Mouse (Mus musculus): ENCODE measurements at regions not wholly inside any gene's neighbourhood (a gene's known extent, or its start where the extent isn't known, plus 50 kb on each side); places are given as distances from the start of the nearest gene placed in this dataset.

DNA sequence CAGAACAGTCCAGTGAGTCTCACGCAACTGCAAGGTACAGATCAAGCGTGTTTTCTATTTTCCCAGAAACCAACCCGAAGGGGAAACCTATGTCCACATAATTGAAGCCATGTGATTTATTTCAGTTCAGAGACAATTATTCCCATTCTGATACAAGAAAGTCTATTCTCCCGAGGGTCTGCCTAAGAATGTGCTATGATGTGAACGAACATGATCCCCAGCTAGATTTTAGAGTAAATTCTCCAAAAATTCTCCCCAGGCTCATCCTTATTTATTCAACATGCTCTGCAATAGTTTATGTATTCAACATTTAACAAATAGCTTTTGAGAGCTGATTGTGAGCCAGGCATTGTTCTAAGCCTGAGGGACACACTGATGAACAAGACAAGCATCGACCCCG, 277.9 kb upstream of the Cdh5 start:
- DNase-seq, result no peak

DNA sequence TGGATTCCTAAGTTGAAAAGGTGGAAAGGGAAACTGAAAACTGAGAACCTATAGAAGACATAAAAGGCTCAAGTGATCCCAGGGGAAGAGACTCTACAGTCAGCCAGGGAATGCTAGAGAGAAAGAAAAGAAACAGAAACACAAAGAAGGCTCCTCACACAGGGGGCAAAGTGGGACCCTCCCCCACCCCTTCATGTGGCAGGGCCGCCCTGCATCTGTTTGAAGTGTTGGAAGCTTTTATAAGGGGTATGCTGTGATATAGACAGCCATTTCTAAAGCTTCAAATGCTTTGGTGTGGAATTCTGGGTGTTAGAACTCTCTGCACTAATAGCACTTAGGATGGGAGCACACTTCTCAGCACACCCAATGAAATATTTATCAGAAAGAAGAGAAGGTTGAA, 276.7 kb upstream of the Cdh5 start:
- DNase-seq, result no peak

DNA sequence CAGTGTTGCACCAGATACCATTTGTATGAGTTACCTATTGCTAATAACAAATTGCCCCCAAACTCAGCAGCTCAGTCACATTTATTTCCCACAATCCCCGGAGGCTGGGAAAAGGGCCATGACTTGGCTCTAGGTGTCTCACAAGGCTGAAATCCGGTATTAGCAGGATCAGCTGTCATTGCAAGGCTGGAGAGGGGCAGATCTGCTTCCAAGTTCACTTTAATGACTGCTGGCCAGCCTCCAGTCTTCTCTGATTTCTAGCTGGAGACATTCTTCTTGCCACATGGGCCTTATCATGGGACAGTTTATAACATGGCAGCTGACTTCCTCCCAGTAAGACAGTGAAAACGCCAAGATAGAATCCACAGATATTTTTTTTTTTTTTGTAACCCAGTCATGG, 276.1 kb upstream of the Cdh5 start:
- DNase-seq, result peak; percentile 91

DNA sequence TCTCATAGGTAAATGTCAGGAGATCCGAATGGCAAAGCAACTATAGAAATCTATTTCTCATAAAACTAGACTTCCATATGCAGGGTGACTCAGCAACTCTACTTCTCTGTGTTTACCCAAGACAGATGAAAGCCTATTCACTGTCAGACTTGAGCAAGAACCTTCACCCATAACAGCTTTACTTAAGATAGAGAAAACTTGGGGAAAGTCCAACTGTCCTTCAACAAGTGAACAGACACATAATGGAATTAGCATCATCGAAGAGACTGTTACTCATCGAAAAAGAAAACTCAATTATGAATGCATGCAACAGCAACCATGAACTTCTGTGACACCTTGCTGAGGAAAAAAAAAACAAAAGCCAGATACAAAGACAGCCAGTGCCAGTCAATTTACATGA, 271.0 kb upstream of the Cdh5 start:
- DNase-seq, result no peak

DNA sequence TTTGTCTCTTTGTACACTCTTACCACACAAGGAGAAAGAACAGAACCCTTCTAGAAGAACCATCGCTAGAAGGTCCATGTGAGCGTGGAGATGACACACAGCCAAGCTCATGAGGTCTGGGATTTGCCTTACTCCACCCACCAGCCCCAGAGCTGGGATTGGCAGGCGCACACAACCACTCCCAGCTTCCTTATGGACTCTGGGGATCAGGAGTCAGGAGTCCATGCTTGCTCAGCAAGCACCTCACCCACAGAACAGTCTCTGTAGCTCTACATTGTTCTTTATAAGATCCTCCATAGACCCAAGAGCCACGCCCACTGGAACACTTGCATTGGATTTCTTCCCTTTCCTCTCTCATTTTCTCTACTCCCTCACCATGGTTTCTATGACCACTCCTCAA, 261.4 kb upstream of the Cdh5 start:
- DNase-seq, result no peak

DNA sequence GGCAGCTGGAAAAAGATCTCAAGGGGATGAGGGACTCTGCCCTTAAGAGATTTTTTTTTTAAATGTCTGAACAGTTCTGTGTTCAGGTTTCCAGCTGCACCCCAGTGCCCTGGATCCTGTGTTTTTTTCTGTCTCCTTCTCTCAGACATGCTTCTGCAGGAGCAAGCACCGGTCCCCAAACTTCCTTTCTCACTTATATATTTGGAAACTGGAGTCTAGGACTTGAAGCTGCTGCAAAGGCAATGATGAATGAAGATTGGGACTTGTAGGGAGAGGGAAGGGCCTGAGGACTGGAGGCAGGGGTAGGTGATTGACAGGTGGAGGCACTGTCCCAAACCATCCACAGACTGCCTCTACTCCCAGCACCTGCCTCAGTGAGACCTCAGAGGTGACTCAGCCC, 255.5 kb upstream of the Cdh5 start:
- DNase-seq, result no peak

DNA sequence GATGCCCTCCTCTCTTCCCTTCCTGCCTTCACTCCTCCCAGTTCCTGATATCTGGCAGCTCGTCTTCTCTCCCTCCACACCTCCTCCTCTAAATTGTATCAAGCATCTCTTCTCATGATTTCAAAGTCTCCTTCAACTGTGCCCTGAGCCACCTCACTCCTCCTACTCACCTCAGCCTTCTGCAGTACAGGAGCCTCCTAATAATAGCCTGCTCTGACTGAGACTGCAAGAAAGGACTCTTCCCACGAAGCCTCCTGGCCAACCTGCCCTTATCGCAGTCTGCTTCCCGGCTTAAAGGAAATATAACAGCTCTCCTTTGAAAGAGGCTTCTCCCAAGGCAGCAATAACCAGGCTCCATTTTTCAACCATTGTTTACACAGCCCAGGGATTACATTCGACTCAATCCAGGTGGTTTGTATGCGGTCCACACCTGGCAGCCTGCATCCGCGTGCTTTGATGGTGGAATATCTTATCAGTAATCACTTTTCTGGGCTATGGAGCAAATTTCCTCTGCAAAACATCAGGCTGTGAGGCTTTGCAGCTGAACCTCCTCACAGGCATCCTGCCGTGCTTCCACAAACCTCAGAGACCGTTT, 254.9 kb upstream of the Cdh5 start:
- DNase-seq, result no peak

DNA sequence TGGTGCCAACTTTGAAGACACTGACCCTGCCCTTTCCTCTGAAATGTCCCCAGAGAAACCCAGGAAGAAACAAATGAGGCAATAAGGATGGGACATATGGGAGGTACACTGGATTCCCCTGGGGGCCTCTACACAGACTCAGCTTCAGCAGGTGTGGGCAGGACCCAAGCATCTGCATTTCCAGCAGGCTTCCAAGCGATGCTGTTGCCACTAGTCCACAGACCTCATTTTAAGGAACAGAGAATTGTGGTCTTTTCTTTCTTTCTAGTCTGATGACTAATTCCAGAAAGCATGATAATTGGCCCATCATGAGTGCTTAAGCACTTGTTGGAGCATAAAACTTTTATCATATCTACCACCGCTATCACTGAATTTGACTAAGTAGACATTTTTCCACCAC, 251.6 kb upstream of the Cdh5 start:
- DNase-seq, result no peak

DNA sequence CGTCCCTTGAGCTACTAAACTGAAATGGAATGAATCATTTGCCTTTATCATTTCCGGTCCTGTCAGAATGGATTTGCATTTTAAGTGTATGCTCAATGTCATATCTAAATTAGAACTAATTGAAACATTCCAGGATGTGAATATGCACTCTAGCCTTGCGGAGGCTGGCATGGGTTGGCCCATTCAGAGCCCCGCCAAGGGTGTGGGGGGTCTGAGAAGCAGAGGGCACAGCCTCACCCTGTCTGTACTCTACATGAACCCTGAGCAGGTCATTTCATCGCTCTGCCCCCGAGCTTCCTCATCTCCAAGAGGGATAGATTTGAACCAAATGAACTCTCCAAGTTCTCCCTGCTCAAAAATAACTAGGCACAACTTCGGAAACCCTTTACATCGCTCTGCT, 250.1 kb upstream of the Cdh5 start:
- no peak for DNase-seq

DNA sequence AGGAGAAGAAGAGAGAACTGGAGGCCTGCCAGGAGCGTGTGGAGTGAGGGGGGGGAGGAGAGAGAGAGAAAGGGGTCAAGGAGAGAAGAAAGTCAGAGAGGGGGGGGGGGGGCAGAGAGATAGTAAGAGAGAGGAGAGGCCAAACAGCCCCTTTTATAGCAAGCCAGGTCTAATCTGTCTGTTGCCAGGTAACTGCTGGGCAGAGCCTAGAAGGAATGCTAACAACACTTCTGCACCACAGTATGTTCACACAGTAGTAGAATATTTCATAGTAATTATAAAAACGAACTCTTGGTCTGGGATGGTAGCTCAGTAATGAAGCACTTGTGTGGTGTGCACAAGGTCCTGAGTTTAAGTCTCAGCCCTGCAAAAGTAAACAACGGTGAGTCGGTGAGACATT, 248.4 kb upstream of the Cdh5 start:
- DNase-seq, result no peak

DNA sequence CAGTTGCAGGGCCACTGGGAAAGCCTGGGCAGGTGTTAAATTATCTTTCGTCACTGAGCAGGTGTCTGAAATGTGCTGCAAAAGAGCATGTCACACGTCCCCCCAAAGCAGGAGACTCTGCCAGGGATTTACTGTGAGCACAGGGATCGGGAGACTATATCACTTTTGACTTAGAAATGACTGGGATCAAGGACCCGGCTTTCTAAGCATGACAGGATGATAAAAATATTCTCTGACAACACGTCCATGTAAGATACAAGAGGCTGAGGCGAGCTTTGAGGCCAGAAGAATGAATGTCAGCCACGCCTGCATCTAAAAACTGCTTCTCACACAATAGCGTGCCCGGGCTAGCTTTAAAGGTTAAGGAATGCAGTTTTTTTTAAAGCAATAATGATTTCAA, 246.1 kb upstream of the Cdh5 start:
- DNase-seq, result no peak

DNA sequence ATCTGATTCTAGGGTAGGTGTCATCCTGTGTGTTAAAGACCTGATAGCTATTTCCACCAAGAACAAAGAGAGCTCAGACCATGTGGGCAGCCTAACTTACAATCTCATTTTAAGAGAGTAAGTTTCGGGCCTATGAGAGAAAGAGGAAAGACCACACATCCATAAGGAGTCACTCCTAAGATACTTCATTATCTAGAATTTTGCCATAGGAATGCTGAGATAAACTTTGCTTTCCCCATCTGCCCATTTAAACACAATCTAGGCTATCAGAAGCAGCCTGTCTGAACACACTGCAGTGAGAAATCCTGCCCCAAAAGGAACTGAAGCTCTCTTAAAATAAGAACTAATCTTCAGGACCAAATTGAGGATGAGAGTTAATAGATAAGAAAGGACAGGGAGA, 242.3 kb upstream of the Cdh5 start:
- DNase-seq, result no peak

DNA sequence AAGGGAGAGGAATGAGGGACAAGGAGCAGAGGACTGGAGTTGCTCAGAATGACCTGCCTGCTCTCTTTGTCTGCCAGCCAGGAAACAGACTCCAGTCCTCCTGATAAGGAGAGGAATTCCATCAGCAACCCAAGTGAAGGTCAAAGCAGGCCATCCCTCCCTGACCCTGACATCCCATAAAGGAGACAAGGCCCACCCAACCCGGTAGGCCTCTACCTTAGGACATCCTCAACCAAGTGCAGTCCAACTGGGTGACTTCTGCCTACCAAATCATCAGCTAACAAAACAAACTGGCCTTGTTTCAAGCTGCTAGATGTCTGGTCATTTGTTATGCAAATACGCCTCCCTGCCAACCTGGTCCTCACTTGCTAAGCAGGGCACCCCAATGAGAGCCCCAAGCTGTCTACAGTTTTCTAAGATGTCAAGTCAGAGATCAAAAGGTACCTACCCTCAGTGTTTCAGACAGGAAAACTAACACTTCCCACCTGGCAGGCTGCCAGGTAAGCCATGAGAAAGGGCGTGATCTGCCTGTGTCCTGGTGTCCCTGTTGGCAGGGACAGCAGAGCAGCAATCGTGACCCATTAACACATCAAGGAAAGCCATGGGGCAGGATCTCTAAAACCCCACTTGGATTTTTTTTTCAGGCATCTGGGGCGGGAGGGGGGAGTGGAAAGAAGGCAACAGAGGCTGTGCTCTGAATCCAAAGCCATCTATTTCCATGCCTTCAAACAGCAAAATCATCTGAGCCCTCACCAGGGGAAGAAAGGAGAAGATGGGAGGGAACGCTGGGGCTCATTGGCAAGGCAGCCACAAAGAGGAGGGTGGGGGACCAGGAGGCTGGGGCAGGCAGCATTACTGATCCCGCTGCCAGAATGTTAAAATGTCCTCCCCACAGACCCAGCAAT, 227.6 kb upstream of the Cdh5 start:
- peak; percentile 70 for DNase-seq

DNA sequence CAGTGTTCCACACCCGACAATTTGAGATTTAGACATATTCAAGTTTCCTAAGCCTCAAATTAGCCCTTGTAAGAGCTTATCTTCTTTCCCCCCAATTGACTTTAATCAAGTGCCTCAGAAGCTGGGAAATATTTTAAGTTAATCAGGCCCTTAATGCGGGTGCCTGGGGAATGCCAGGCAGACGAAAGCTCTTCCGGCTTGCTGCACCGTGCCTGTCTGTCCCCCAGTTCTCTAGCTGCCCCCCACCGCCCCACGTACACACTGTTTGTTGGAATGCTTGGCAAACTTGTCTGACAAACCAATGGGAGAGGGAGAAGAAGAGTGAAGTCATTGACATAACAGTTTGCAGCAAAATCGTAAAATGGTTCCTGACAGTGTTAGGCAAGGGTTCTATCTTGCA, 226.9 kb upstream of the Cdh5 start:
- DNase-seq, result no peak

DNA sequence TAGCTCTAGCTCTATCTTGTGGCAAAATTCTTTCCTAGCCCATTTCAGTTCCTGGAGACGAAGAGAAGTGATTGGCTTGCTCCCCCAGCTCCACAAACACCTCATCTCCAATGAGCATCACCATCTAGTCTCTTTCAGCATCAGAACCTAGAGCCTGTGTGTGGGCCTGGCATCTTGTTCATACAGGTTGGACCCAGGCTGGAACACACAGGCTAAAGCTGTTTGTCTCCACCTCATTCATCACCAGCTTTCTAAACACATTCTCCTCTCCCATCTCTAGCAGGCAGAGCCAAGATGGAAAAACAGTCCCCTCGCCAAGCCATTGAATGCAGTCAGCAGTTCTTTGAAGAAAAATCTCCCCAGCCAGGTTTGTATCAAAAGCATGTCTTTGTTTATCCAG, 221.9 kb upstream of the Cdh5 start:
- no peak for DNase-seq

DNA sequence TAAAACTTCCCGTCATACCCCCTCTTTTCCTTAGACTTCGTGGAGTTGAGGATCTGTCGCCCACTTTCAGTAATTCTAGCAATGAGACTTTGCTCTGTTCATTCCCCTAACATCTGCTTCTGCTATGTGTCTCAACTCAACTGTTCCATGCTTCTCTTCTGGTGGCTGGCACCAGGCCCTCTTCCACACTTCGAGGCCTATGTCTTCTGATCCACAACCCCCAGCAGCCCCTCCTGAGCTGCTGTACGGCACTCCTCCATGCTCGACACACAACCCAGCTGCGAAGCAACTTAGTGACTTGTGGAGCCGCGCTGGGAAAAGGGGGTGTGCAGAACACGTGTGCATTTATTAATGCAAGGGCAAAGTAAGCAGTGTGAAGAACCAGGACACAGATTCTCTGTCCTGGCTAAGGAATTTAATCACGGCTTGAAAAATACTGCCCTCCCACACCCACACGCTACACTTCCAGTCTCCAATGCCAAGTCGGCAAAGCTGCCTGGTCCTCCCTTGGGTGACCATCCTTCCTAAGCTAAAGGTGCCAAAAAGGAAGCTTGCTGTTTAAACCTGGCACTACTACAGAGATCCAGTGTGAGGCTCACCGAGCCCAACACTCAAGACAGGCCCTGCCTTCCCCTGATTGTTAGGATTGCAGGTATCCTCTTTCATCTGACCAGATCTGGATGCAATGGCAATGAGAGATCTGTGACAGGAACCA, 220.8 kb upstream of the Cdh5 start:
- DNase-seq, result peak; percentile 14

DNA sequence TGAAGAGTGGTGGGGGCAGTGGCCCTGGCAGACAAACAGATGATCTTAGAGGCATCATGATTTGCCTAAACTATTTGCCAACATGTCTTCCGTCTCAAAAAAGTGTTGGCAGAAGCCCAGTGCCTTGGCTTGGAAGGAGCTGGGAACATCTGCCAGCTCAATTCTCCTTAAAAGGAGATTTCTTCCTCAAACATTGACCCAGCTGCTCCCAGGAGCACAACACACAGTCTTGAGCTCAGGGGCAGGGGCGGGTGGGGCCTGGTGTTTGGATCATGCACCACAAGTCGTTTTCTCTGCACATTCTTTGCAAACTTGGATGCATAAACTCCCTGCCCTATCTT, 220.3 kb upstream of the Cdh5 start:
- DNase-seq, result peak; percentile 21

DNA sequence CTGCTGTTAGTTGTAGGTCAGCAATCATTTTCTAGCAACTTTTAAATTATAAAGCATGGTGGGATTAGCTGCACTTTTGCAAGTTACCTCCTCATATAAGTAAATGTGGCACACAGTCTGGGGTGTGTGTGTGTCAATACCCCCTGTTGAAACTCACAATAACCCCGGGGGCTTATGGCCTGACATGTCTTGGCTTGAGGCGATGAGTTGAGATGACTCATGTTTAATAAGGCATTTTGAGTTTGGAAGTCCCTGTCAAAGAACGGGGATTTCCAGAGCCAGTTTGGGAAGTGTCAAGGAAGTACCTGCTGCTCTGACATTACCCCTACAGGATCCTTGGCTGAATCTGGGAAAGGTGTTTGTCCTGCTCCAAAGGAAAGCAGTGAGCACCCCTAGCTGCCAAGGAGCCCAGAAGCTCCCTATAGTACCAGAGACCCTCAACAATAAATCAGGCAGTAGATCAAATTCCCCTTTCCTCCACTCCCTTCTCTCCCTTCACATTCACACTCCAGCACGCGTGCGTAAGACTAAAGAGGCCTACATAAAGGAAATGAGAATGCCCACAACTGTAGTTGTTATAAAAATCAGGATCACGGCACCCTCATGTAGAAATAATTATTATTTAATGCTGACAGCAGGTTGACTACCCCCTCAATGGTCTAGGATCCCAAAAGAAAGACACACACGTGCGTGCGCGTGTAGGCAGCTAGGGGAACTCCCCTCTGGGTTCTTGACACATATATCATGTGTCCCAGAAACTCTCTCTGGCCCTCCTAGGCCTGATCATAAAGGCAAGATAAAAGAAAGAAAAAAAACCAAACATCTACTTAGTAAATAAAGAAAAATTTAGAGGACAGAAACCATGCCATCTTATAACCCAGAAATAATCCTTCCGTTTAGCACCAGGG, 216.3 kb upstream of the Cdh5 start:
- no peak for DNase-seq

DNA sequence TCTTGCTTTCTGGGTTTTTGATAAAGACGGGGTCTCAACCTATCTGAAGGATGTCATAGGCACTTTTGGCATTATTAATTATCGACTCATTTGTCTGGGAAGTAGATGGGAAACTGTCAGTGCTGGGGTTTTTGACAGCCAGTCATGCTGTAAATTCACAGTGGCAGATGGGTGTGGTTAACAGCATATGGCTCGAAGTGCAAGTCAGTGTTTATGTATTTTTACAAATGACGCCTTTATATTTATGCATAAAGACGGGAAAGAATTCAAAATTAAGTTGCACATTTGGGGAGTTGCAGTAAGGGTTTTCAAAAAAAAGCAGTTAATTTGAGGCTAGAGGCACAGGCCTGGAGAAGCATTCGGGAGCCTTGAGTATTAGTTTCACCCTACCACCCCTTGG, 206.8 kb upstream of the Cdh5 start:
- DNase-seq, result no peak

DNA sequence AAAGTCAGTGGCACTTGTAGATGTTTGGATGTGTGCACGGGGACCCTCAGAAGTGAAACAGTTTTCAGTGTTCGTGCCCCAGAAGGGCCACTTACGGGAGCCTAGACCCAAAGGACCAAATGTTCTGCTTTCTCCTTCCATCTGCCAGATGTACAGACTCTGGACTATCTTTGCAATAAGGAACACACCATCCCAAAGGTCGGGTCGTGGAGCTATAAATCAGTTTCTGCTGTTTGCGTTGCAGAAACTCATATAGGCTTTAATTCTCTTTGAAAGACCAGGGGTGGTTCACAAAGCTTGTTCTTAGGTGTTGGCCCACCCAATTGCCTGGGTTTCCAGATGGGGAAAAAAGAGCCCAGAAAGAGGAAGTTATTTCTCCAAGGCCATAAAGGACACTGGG, 206.3 kb upstream of the Cdh5 start:
- no peak for DNase-seq

DNA sequence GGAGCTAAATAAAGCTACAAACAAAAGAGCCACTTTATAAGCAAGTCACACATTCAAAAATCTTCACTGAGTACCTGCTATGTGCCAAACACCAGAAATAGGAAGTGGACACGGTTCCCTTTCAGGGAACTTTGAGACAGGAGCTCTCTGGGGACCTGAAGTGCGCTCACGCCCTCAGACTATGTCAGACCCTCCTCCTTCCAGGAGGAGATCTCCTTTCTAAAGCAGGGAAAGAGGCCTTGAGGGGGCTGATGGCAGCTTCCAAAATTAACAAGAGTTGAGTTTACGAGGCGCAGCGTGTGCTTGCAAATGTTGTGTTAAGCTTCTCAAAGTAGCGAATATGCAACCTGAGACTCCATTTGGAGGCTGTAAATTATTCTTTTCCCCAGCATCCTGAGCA, 204.0 kb upstream of the Cdh5 start:
- DNase-seq, result no peak

DNA sequence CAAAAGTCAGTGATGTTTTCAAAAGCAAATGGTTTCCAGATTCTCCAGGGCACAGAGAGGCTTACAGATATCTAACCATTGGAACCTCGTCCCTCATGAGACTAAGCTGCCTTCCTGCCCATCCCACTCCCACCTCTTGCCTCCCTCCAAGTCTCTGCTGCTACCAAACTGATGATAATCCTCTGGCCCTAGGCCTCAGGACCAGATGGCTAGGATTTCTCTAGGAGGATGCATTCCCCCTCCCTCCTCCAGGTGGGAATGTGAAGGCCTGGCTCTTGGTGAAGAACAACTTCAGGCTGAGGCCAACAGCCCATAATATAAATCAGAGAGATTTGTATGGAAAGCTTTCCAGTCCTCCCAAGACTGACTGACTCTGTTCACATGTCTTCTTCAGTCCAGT, 198.9 kb upstream of the Cdh5 start:
- no peak for DNase-seq

DNA sequence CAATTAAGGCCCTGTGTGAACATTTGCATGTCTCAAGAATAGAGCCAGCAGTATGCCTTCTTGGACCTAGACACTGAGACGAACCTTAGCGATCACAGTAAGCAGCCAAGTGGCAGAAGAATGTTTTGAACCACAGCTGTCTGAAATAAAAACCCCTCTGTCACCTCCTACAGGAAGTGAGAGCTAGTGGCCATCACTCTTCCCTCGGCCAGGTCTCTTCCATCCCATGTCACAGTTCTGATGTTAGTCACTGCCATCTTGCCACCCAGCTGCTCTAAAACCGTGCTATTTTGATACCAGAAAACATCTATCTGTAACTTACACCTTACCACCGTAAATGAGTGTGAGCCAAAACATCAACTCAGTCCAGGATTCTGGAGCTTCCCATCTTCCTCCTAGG, 197.8 kb upstream of the Cdh5 start:
- DNase-seq, result no peak

Measured in kidney, postnatal 10 days (tissue).